Mouse (Mus musculus) kidney, postnatal 25 days (tissue): ENCODE results near the gene Top2b.

Experiments used
- DNase-seq, 2 experiments: peaks; one replicate each; pipeline ENCODE4 v3.0.0; 2021; ENCODE audit warnings: mixed read lengths in 2 of 2

Top2b gene

GRCm38 (mm10) chr14:16427569-16427968 lies 62.6 kb downstream of the Top2b start:
- DNase-seq: no peak

DNA sequence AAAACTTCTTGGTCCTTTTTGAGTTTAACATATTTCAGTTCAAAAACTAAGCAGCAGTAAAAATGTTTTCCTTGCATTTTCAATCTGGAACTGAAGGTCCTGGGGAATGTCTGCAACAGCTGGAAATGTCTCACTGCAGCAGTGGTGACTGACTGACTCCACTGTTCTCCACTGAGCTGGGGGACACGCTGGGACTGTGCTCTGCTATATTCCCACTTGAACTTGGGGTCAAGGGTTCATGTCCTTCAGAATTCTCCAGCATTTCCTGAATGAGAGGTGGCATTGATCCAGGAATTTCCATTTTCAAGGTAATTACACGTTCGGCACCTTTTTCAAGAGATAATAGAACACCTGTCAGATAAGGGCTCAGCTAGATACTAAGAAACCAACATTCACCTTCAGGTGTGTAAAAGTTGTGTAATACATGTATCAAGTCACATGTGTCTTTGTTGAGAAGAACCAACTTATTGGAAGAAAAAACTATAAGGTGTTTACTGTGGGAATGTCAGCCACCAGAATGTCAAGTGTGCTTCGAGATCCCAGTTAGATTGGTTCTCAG lies 67.0 kb downstream of the Top2b start:
- DNase-seq: no peak

DNA sequence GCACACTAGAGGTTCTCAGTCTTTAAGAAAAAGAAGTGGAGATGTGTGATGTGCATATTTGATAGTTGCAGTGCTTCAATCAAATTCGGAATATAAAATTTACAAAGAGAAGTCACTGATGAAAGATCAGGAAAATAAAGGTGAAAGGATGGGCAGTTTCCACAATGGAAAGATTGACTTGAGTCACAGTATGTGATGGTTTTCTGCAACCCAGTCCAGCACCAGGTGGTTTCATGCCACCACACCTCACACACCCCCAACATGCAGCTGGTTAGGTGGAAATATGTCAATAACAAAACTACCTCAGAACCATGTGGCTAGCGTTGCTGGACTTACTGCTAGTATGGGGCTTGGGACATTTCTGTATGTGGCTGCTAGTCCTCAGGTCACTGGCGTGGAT lies 67.6 kb downstream of the Top2b start:
- no peak for DNase-seq

DNA sequence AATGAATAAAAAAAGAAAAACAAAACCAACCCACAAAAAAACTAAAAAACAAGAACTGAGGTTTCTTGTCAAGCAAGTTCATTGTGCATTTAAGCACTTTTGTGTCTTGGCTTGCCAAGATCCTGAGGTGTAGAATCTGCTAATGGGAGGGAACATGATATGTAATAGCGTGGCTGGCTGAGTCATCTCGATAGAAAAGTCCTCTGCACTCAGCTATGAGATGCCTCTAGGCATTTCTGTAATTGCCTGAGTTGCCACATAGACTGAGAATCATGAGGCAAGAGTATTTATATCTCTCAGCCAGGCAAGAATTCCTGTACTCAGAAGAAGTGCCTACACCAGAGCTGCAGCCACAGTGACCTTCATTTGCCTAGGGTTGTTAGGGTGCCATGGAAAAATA lies 68.2 kb downstream of the Top2b start:
- no peak for DNase-seq

- DNase-seq: peak; percentile 53 to 67
Observed at GRCm38 (mm10) chr14:16434396-16435171, 69.6 kb downstream of the Top2b start.

GRCm38 (mm10) chr14:16437386-16437785 lies 72.4 kb downstream of the Top2b start:
- DNase-seq: no peak

GRCm38 (mm10) chr14:16439385-16440126 lies 74.6 kb downstream of the Top2b start:
- DNase-seq: no peak

DNA sequence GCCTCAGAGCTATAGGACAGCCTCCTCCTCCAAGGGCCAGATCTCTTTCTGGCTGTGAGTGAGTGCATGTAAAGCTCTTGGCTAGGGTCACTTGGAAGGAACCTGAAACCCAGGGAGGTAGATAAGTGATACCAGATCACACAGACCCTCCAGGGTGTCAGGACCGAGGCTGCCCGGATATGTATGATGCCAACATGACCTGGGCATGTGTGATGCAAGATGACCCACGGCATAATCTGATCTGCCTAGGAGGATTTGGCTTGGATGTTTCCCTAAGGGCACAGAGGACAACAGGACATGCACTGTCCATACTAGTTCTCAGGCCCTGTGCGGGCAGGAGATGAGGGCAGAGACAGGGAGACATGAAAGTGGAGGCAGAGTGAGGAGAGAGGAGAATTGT lies 79.9 kb downstream of the Top2b start:
- DNase-seq: no peak

DNA sequence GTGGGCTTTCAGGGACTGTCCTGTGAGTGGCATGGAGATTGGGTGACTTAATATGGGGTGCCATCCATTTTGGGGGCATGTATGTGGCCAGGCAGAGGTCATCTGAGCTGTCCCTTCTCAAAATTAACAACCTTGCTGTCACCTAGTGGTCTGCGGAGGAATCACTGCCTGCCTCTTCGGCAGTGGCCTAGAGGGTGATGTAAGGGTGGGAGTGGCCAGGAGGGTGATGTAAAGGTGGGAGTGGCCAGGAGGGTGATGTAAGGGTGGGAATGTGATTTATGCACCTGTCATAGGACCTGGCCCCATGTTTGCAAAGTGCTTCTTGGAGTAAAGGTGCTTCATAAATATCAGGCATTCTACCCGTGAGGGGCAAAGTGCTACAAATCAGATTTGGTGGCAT lies 82.6 kb downstream of the Top2b start:
- no peak for DNase-seq

DNA sequence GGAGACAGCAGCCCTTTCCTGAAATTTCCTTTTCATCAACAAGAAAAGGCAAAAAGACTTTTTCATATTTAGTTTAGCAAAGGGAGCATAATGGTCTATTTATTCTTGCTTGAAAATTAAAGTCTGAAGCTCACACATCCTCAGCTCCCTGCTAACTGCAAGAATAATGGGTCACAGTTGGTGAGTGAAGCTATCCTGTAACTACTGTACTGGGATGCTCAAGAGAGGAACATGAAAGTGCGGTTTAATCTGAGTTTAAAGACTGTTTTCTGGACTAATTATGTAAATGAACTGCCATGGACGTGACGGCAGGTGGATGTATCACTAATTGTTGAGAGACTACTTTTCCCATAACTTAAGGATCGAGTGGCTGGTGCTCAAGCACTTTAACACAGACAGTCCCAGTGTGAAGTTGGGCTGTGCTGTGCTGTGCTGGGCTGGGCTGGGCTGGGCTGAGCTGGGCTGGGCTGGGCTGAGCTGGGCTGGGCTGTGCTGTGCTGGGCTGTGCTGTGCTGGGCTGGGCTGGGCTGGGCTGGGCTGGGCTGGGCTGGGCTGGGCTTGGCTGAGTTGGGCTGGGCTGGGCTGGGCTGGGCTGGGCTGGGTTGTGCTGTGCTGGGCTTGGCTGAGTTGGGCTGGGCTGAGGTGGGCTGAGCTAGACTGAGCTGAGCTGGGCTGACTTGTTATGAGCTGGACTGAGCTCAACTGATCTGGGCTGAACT lies 83.4 kb downstream of the Top2b start:
- no peak for DNase-seq

- no peak for DNase-seq
Observed at GRCm38 (mm10) chr14:16478606-16479323, 113.8 kb downstream of the Top2b start.

DNA sequence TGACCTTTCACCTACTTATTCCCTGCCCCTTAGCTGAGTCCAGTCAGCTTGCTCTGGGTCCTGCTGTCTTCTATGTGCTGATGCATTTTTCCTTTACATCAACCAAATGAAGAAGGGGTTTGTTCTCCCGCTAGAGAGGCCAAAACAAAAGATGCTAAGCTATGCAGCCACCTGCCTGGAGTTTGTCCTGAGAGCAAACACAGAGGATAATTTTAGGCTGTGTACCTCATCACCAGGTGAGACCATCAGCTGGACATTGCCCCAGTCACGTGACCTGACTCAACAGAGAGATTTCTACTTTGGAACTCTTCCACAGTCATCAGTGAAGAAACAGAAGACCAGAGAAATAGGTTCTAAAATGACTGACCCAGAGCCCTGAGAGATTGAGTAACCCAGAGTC lies 114.5 kb downstream of the Top2b start:
- DNase-seq: peak; percentile 28 to 37

DNA sequence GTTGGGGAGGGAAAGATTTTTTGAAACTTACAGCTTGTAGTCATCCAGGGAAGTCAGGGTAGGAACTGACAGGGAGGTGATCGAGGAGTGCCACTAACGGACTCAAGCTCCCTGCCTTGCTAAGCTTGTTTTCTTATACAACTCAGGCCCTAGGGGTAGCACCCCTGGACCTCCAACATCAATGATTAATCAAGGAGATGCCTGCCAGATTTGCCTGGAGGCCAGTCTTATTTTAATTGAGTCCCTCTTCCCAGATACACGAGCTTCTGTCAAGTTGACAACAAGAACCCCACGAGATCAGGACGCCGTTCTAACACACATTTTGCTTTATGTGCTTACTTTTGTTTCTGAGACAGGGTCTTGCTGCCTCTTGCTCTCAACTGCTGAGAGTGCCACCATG lies 115.6 kb downstream of the Top2b start:
- peak; percentile 38 to 60 for DNase-seq

GRCm38 (mm10) chr14:16483656-16484380 lies 118.8 kb downstream of the Top2b start:
- peak; percentile 28 to 63 for DNase-seq
